Mouse (Mus musculus) thymus, adult 2 months (tissue): ENCODE results near the gene Arhgap10. TPM values are rescaled to one million over a fixed set of nuclear protein-coding genes. Genes with fewer than 3 reads are reported as not detected.

Experiments used
- DNase-seq: peaks from one replicate; pipeline ENCODE4 v3.0.0; 2021
- H3K27ac ChIP-seq: fragments of 200-500 bp; 2 replicates; pipeline ENCODE4 v1.5.1; 2012; ENCODE audit warnings: low read length, control low read depth; ENCODE audit not compliant: control insufficient read depth, insufficient read depth
- H3K27me3 ChIP-seq: fragments of 200-500 bp; 2 replicates; pipeline ENCODE4 v1.6.1; 2012; ENCODE audit warnings: mild to moderate bottlenecking, low read length, moderate library complexity, mixed read lengths; ENCODE audit not compliant: control insufficient read depth, insufficient read depth
- H3K36me3 ChIP-seq: fragments of 200-500 bp; 2 replicates; pipeline ENCODE4 v1.6.1; 2012; ENCODE audit warnings: mild to moderate bottlenecking, low read length, moderate library complexity; ENCODE audit not compliant: control insufficient read depth, insufficient read depth
- H3K4me1 ChIP-seq: fragments of 200-500 bp; replicated peaks from 2 replicates; pipeline ENCODE4 v1.6.1; 2012; ENCODE audit warnings: low read length; ENCODE audit not compliant: control insufficient read depth, insufficient read depth
- H3K4me3 ChIP-seq: fragments of 200-500 bp; 2 replicates; pipeline ENCODE4 v1.5.1; 2012; ENCODE audit warnings: mild to moderate bottlenecking, low read length, control low read depth, moderate library complexity; ENCODE audit not compliant: control insufficient read depth, insufficient read depth
- CTCF ChIP-seq: fragments of 200-500 bp; IDR thresholded peaks from 2 replicates; pipeline ENCODE4 v1.5.1; 2012; ENCODE audit warnings: mild to moderate bottlenecking, control low read depth, low read length, moderate library complexity, borderline replicate concordance; ENCODE audit not compliant: control insufficient read depth, poor library complexity, insufficient read depth; ENCODE audit errors: extremely low read depth
- POLR2A ChIP-seq: fragments of 200-500 bp; IDR thresholded peaks from 2 replicates; pipeline ENCODE4 v1.6.1; 2012; ENCODE audit warnings: mild to moderate bottlenecking, low read length, control low read depth, moderate library complexity; ENCODE audit not compliant: control insufficient read depth, poor library complexity, insufficient read depth; ENCODE audit errors: extremely low read depth
- WGBS: fragments of 180-500 bp; shearing (Covaris S2); methylation state at CpG from one replicate; pipeline ENCODE4 v1.1.7; 2018; 5-methylcytosine and 5-hydroxymethylcytosine counted together
- polyA plus RNA-seq: library from polyadenylated mRNA; depleted of rRNA; stranded (reverse); fragments of >200 nt; gene quantifications from 2 replicates; pipeline ENCODE4 v1.2.3, GENCODE M21; 2012

Arhgap10 gene
- polyA plus RNA-seq, 1 experiment, result 12.9 TPM

DNA sequence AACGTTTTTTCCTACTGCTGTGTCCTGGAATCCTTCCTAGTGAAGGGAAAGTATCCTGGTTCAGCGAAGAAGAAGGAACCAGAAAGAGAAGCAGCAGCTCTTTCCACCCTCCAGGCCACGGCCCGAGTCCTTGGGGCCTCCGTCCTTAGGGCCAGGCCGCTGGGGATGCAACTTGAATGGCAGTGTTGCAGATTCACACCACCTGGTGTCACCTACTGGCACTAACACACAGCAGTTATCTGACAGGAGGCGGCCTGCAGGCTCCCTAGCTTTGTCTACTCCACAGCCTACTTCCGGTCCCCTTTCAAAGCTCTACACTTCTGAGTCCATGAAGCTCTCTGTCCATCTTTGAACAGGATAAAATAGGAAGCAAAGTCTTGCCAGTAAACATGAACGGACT lies 37.8 kb downstream of the Arhgap10 start:
- H3K27ac ChIP-seq, result no peak overlapping the region
- 94% methylated on average over 9 of the region's 9 CpGs for WGBS
- H3K27me3 ChIP-seq, result no peaks in the 10 kb centered on the region
- H3K36me3 ChIP-seq, result no peaks in the 10 kb centered on the region
- H3K4me3 ChIP-seq, result no peak overlapping the region
- H3K4me1 ChIP-seq, result peaks cover 14% of the 10 kb centered on the region
- no peak for DNase-seq
- TF ChIP-seq POLR2A (no peak), CTCF (no peak)

DNA sequence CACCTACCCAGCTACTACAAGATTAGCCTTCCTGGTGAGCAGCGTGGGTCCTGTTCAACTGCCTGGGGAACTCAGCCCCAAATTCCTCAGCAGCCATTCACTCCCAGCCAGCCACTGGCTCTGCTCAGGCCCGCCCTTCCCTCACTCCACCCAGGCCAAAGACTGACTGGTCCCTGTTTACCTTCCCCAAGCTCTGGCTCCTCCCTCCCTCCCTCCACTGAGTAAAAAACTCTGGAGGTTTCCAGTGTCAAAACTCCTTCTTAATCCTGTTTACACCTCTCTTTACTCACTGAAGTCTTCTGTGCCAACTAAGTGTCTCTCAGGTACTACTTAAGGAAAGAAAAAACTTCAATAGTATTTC lies 38.9 kb downstream of the Arhgap10 start:
- Histone ChIP-seq H3K27ac (no peak overlapping the region), H3K36me3 (no peaks in the 10 kb centered on the region), H3K4me1 (peaks cover 11% of the 10 kb centered on the region), H3K27me3 (no peaks in the 10 kb centered on the region), H3K4me3 (no peak overlapping the region)
- 96% methylated on average over 2 of the region's 2 CpGs for WGBS
- DNase-seq, result no peak
- TF ChIP-seq POLR2A (no peak), CTCF (no peak)

DNA sequence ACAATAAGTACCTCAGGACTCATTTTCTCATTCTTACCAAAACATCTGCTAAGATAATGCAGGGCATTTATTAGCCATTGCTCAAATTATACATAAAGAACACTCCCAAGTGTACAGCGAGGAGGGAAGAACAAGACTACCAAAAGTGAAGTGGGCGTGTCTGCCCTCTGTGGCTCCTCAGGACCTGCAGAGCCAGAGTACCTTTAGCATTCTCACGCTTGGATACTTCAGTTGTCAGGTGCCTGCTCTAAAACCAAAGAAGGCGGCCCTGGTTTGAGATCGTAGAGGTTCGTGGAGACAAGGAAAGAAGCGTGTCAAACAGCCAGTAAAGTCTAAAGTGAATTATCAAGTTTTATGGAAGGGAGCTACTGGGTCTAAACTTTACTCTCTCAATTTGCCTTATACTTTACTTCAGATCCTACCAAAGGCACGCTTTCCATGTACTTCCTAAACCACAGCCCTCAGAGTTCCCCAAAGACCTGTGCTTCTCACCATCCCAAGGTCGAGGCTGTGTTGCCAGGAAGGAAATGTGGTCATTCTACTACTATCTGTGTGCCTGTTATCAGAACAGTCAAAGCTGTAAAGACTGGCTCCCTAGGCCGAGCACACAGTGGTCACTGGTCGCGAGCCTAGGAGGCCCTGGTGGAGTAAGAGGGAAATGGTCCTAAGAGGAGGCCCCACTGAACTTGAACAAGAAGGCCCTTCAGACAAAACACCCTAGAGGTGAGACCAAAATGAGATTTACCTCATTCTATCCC lies 39.4 kb downstream of the Arhgap10 start:
- H3K27me3 ChIP-seq, result no peaks in the 10 kb centered on the region
- WGBS, result 74% methylated on average over 12 of the region's 12 CpGs
- TF ChIP-seq CTCF (no peak), POLR2A (no peak)
- no peak overlapping the region for H3K4me3 ChIP-seq
- H3K27ac ChIP-seq, result no peak overlapping the region
- H3K36me3 ChIP-seq, result no peaks in the 10 kb centered on the region
- no peak for DNase-seq
- peaks cover 5% of the 10 kb centered on the region for H3K4me1 ChIP-seq

DNA sequence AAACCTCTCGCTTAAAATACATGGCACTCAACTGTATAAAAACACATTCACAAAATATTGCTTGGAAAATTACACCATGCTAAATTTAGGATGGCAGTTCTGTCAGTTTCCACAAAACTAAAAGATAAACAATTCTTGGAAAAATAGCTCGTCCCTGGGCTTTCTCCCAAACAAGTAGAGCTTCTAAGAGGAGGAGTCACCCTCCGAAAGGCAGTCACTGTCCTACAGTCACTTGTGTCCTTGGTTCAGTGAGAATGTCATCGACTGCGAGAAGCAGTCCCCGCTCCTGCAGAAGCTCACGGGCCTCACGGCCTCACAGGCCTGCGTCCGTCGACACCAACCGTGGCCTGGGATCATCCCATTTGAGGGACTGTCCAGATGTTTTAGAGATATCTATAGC lies 40.1 kb downstream of the Arhgap10 start:
- no peak for DNase-seq

GRCm38 (mm10) chr8:77474614-77475013 lies 43.1 kb downstream of the Arhgap10 start:
- no peaks in the 10 kb centered on the region for H3K4me1 ChIP-seq
- no peaks in the 10 kb centered on the region for H3K27me3 ChIP-seq
- no peaks in the 10 kb centered on the region for H3K36me3 ChIP-seq
- 97% methylated on average over 5 of the region's 5 CpGs for WGBS
- TF ChIP-seq CTCF, result no peak
- no peak for TF ChIP-seq POLR2A
- no peak for DNase-seq
- H3K27ac ChIP-seq, result no peak overlapping the region
- no peak overlapping the region for H3K4me3 ChIP-seq

More for the DNA sequence above, 40.1 kb downstream of the Arhgap10 start:
- Histone ChIP-seq H3K27ac (no peak overlapping the region), H3K4me1 (peaks cover 5% of the 10 kb centered on the region), H3K36me3 (no peaks in the 10 kb centered on the region), H3K4me3 (no peak overlapping the region), H3K27me3 (no peaks in the 10 kb centered on the region)
- WGBS, result 94% methylated on average over 12 of the region's 12 CpGs
- TF ChIP-seq CTCF, result no peak

- Histone ChIP-seq H3K4me3 (no peak overlapping the region), H3K27me3 (no peaks in the 10 kb centered on the region), H3K36me3 (no peaks in the 10 kb centered on the region), H3K27ac (no peak overlapping the region), H3K4me1 (no peaks in the 10 kb centered on the region)
- DNase-seq, result no peak
- TF ChIP-seq CTCF, result no peak
- WGBS, result 89% methylated on average over 7 of the region's 7 CpGs
Measured at GRCm38 (mm10) chr8:77473773-77474172, 44.0 kb downstream of the Arhgap10 start.

GRCm38 (mm10) chr8:77473373-77473772 lies 44.4 kb downstream of the Arhgap10 start:
- WGBS, result 93% methylated on average over 6 of the region's 6 CpGs
- TF ChIP-seq CTCF (no peak), POLR2A (no peak)
- DNase-seq, result no peak
- Histone ChIP-seq H3K4me3 (no peak overlapping the region), H3K4me1 (no peaks in the 10 kb centered on the region), H3K27ac (no peak overlapping the region), H3K36me3 (no peaks in the 10 kb centered on the region), H3K27me3 (no peaks in the 10 kb centered on the region)
